Mouse (Mus musculus) gonadal fat pad, adult 2 months (tissue): ENCODE data around the gene Gpc6. TPM values are rescaled to one million over a fixed set of nuclear protein-coding genes. Genes with fewer than 3 reads are reported as not detected.

Experiments used
- DNase-seq: peaks from one replicate; pipeline ENCODE4 v3.0.0-alpha.2; 2012; ENCODE audit warnings: low read depth
- polyA plus RNA-seq: library from polyadenylated mRNA; depleted of rRNA; stranded (reverse); fragments of >200 nt; gene quantifications from 2 replicates; pipeline ENCODE4 v1.2.3, GENCODE M21; 2012

Gpc6 gene
- polyA plus RNA-seq, 1 experiment, result 5.9 TPM

DNA sequence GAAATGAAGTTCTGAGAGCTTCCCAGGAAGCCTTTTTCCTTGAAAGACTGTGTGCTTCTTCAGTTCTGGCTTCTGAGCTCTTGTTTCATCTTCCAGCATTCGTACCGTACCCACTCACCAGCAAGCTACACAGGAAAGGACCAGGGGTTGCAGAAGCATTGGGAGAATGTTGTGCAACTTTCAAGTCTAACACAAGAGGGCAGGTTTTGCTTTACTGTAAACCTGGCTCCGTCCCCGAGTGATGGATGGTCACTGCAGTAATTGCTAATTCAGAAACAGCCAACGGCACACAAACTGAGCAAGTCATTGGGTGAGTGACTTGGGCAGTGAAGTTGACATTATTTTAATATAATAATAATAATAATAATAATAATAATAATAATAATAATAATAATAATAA lies 1080.6 kb downstream of the Gpc6 start:
- DNase-seq, result no peak

- no peak for DNase-seq
Observed at GRCm38 (mm10) chr14:118009541-118009940, 1084.4 kb downstream of the Gpc6 start.

GRCm38 (mm10) chr14:118013237-118013636 lies 1088.1 kb downstream of the Gpc6 start:
- no peak for DNase-seq

DNA sequence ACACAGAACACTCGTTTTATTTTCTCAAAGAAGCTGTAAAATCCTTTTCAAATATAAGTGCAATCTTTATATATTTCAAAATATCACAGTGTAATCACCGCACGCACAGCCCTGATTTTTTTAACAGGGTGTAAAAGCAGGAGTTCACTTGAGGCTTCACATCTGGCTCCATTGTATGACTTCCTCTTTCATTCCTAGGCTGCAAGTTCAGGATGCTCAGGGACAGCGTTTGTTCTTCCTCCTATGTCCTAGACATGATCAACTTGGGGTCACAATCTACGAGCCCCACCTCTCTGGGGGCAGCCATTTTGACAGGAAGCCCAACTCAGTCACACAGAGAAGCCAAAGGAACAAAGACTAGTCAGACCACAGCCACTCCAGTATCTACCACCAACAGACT lies 1094.2 kb downstream of the Gpc6 start:
- DNase-seq, result no peak

DNA sequence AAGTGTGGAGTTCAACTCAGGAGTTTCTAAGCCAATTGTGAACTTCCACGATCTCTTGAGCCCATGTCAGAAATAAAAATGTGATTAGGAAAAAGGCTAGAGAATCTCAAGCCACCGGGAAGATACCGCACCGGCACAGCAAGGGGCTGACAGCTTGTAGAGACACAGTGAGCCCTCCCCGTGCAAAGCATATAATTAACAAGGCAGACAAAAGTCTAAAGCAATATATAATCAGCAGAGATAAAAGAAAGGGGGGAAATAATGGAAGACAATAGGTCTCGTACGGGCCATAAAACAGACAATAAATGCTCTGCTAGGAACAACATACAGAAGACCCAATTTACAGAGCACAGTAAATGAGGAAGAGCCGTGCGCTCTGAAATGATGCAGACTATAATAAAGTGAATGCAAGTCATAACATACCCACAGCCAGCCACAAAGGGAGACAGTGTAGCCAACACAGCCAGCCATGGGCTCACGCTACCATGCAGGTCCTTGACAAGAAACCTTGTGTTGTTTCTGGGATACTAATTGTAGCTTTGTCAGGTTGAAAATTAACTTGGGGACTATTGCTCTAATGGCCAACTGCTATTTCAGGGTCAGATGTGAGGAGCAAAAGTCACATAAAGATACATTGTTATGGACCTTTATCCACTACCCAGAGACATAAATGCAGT lies 1096.9 kb downstream of the Gpc6 start:
- no peak for DNase-seq
